Mouse (Mus musculus) MEL (cell line): Measurements from ENCODE around the gene Tsc22d1. TPM values are rescaled to one million over a fixed set of nuclear protein-coding genes. Genes with fewer than 3 reads are reported as not detected.

Experiments
- DNase-seq: peaks from one replicate; pipeline ENCODE4 v3.0.0; 2011; ENCODE audit warnings: low read depth, low spot score
- H3K27ac ChIP-seq: 2 replicates; pipeline ENCODE4 v1.5.1; 2012; ENCODE audit warnings: low read depth, mild to moderate bottlenecking, control low read depth, low read length, moderate library complexity; ENCODE audit not compliant: control insufficient read depth
- H3K27me3 ChIP-seq, 2 experiments: fragments of 150-350 bp in 1 of 2; sonication (generic) in 1 of 2; 2 replicates each; pipeline ENCODE4 v1.6.1; 2012; ENCODE audit warnings: low read length in 2 of 2, mild to moderate bottlenecking in 2 of 2, improper control_type of control experiment in 1 of 2, moderate library complexity in 1 of 2; ENCODE audit not compliant: insufficient read depth in 2 of 2, control insufficient read depth in 1 of 2
- H3K36me3 ChIP-seq, 2 experiments: 2 replicates each; pipeline ENCODE4 v1.6.1; 2012 to 2014; ENCODE audit warnings: low read length in 2 of 2, improper control_type of control experiment in 1 of 2, inconsistent platforms in 1 of 2, mild to moderate bottlenecking in 1 of 2; ENCODE audit not compliant: insufficient read depth in 2 of 2, control insufficient read depth in 1 of 2
- H3K4me1 ChIP-seq, 2 experiments: fragments of 150-350 bp in 1 of 2; sonication (generic) in 1 of 2; 2 replicates each; pipeline ENCODE4 v1.6.1; 2012; ENCODE audit warnings: low read length in 2 of 2, improper control_type of control experiment in 1 of 2, mild to moderate bottlenecking in 1 of 2; ENCODE audit not compliant: insufficient read depth in 2 of 2, control insufficient read depth in 1 of 2
- H3K4me3 ChIP-seq, 2 experiments: fragments of 150-350 bp in 1 of 2; sonication (generic) in 1 of 2; 2 replicates each; pipeline ENCODE4 v1.5.1; 2012; ENCODE audit warnings: low read depth in 2 of 2, low read length in 2 of 2, mild to moderate bottlenecking in 2 of 2, moderate library complexity in 2 of 2, control low read depth in 1 of 2, improper control_type of control experiment in 1 of 2; ENCODE audit not compliant: control insufficient read depth in 1 of 2, insufficient read depth in 1 of 2
- H3K79me2 ChIP-seq: 2 replicates; pipeline ENCODE4 v1.6.1; 2012; ENCODE audit warnings: mild to moderate bottlenecking, low read length, moderate library complexity; ENCODE audit not compliant: control insufficient read depth, poor library complexity, insufficient read depth
- H3K9ac ChIP-seq: 2 replicates; pipeline ENCODE4 v1.6.1; 2012; ENCODE audit warnings: low read depth, mild to moderate bottlenecking, control low read depth, low read length, moderate library complexity; ENCODE audit not compliant: control insufficient read depth, poor library complexity, severe bottlenecking
- H3K9me3 ChIP-seq: fragments of 150-350 bp; sonication (generic); replicated peaks from 2 replicates; pipeline ENCODE4 v1.6.1; 2012; ENCODE audit warnings: mild to moderate bottlenecking, low read length, improper control_type of control experiment, moderate library complexity; ENCODE audit not compliant: insufficient read depth
- EP300 ChIP-seq, 2 experiments: IDR thresholded peaks; 2 replicates each; pipeline ENCODE4 v1.6.1; 2011; ENCODE audit warnings: improper control_type of control experiment in 2 of 2, low read length in 2 of 2, low read depth in 1 of 2, mild to moderate bottlenecking in 1 of 2
- GABPA ChIP-seq: IDR thresholded peaks from 2 replicates; pipeline ENCODE4 v1.6.1; 2012; ENCODE audit warnings: low read depth, mild to moderate bottlenecking, inconsistent platforms, low read length, improper control_type of control experiment, moderate library complexity
- HCFC1 ChIP-seq: IDR thresholded peaks from 2 replicates; pipeline ENCODE4 v1.6.1; 2012; ENCODE audit warnings: low read depth, mild to moderate bottlenecking, inconsistent platforms, low read length, improper control_type of control experiment, moderate library complexity
- MEF2A ChIP-seq: IDR thresholded peaks from 2 replicates; pipeline ENCODE4 v1.6.1; 2014; ENCODE audit warnings: low read depth, mild to moderate bottlenecking, inconsistent platforms, low read length, improper control_type of control experiment; ENCODE audit not compliant: poor library complexity, insufficient replicate concordance, severe bottlenecking; ENCODE audit errors: extremely low read depth
- MYC ChIP-seq: IDR thresholded peaks from 2 replicates; pipeline ENCODE4 v1.6.1; 2011; ENCODE audit warnings: low read depth, mild to moderate bottlenecking, low read length, improper control_type of control experiment, moderate library complexity
- NELFE ChIP-seq: IDR thresholded peaks from 2 replicates; pipeline ENCODE4 v1.6.1; 2011; ENCODE audit warnings: low read depth, low read length, improper control_type of control experiment
- NRF1 ChIP-seq: IDR thresholded peaks from 2 replicates; pipeline ENCODE4 v1.6.1; 2014; ENCODE audit warnings: low read depth, mild to moderate bottlenecking, inconsistent platforms, low read length, improper control_type of control experiment, moderate library complexity; ENCODE audit not compliant: poor library complexity, insufficient read depth, severe bottlenecking
- POLR2A ChIP-seq, 2 experiments: IDR thresholded peaks; 2 replicates each; pipeline ENCODE4 v1.6.1; 2011 to 2012; ENCODE audit warnings: low read length in 2 of 2, mild to moderate bottlenecking in 2 of 2, control low read depth in 1 of 2, improper control_type of control experiment in 1 of 2, low read depth in 1 of 2, moderate library complexity in 1 of 2; ENCODE audit not compliant: control insufficient read depth in 1 of 2, insufficient read depth in 1 of 2, poor library complexity in 1 of 2
- POLR2AphosphoS2 ChIP-seq: IDR thresholded peaks from 2 replicates; pipeline ENCODE4 v1.6.1; 2011; ENCODE audit warnings: low read length, improper control_type of control experiment
- POLR2AphosphoS5 ChIP-seq: IDR thresholded peaks from 2 replicates; pipeline ENCODE4 v1.6.1; 2012; ENCODE audit warnings: low read depth, borderline replicate concordance, mild to moderate bottlenecking, inconsistent platforms, low read length, moderate library complexity, mixed read lengths
- RAD21 ChIP-seq: IDR thresholded peaks from 2 replicates; pipeline ENCODE4 v1.6.1; 2011; ENCODE audit warnings: mild to moderate bottlenecking, low read depth, low read length, improper control_type of control experiment
- SIN3A ChIP-seq: IDR thresholded peaks from 2 replicates; pipeline ENCODE4 v1.6.1; 2012; ENCODE audit warnings: low read length, improper control_type of control experiment, inconsistent platforms
- TAL1 ChIP-seq: IDR thresholded peaks from 2 replicates; pipeline ENCODE4 v1.6.1; 2012; ENCODE audit warnings: mild to moderate bottlenecking, inconsistent platforms, low read length, moderate library complexity, mixed read lengths
- TBP ChIP-seq: IDR thresholded peaks from 2 replicates; pipeline ENCODE4 v1.8.0; 2011; ENCODE audit warnings: low read depth, low read length, improper control_type of control experiment
- USF1 ChIP-seq: IDR thresholded peaks from 2 replicates; pipeline ENCODE4 v1.6.1; 2014; ENCODE audit warnings: low read depth, mild to moderate bottlenecking, inconsistent platforms, low read length, improper control_type of control experiment, moderate library complexity
- USF2 ChIP-seq, 2 experiments: IDR thresholded peaks; 2 replicates each; pipeline ENCODE4 v1.6.1; 2011 to 2012; ENCODE audit warnings: improper control_type of control experiment in 2 of 2, low read length in 2 of 2, borderline replicate concordance in 1 of 2, inconsistent platforms in 1 of 2, low read depth in 1 of 2, mild to moderate bottlenecking in 1 of 2; ENCODE audit not compliant: insufficient read depth in 1 of 2
- ZC3H11A ChIP-seq: IDR thresholded peaks from 2 replicates; pipeline ENCODE4 v1.6.1; 2012; ENCODE audit warnings: low read depth, mild to moderate bottlenecking, inconsistent platforms, low read length, improper control_type of control experiment
- ZNF384 ChIP-seq: IDR thresholded peaks from 2 replicates; pipeline ENCODE4 v1.6.1; 2012; ENCODE audit warnings: low read depth, mild to moderate bottlenecking, inconsistent platforms, low read length, improper control_type of control experiment
- polyA plus RNA-seq, 2 experiments: library from polyadenylated mRNA; stranded (reverse) in 1 of 2; unstranded in 1 of 2; fragments of >175 nt in 1 of 2; fragments of >200 nt in 1 of 2; gene quantifications; 2 replicates each; pipeline versions ENCODE4 v1.2.1 to v1.2.4; 2012; ENCODE audit warnings: low replicate concordance in 2 of 2, low read depth in 1 of 2; ENCODE audit not compliant: insufficient read length in 2 of 2, insufficient read depth in 1 of 2, missing spikeins in 1 of 2
- total RNA-seq: library from RNA; depleted of rRNA; stranded (reverse); fragments of 300-350 nt; gene quantifications from 2 replicates; pipeline ENCODE4 v1.2.3, GENCODE M21; 2012

Gene Tsc22d1
- total and polyA plus RNA-seq, 3 experiments, result 7.6 to 15.9 TPM; not detected in 1

DNA sequence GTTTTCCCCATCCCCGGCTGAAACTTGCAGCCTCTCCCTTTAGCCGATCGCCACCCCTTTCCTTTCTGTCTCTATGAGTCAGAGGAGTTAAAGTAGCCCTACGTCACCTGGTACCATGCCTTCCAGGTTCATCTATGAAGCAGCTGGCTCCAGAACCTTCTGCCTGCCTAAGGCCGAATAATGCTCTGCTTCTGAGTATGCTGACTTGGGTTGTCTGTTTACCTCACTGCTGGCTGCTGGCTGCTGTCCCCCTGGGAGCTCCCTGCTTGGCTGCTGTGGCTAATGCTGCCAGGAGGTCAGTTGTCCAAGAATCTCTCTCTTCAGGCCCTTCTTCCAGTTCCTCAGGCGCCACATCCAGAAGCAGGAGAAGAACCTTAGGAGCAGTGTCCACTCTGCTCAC, 111.7 kb downstream of the Tsc22d1 start:
- Histone ChIP-seq H3K79me2 (no peaks in the 10 kb centered on the region), H3K36me3 (peaks cover 0 to 16% of the 10 kb centered on the region in 2 experiments; a peak in 2 of 4 replicates), H3K4me3 (no peak overlapping the region), H3K9ac (no peak overlapping the region), H3K27ac (no peak overlapping the region), H3K9me3 (no peaks in the 10 kb centered on the region), H3K27me3 (no peaks in the 10 kb centered on the region)
- DNase-seq, result no peak
- no peak for TF ChIP-seq TAL1
- no peak for TF ChIP-seq NRF1
- TF ChIP-seq HCFC1, result no peak
- TF ChIP-seq, all 39 proteins: peak for 0
- peaks cover 9 to 27% of the 10 kb centered on the region in 2 experiments for H3K4me1 ChIP-seq

DNA sequence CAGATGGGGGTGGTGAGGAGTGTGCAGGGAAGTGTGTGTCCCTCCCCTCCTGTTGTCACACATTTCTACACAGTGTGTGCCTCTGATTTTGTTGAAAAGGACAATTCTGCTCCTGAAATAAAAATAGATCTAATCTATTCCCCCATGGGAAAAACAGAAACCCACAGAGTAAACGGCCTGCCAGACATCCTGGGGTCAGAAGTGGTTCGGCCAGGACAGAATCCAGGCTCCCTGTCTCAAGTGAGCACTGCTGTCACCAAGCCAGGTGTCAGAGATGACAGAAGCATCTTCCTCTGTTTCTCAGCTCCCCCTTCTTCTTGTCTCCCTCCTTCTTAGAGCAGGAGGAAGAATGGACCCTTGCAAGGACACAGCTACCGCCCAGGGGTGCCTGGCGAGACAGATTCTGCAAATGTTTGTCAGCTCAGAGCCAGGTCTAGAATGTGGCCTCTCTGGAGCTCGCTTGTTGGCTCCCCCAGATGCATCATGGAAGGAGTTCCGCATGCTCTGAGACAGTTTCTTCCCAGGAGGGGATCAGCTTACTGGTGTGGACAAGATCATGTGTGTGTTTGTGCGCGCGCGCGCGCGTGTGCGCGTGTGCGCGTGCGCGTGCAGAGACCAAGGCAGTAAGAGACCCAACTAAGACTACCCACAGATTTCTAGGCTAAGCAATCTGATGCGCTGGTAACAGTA, 112.4 kb downstream of the Tsc22d1 start:
- Histone ChIP-seq H3K9ac (no peak overlapping the region), H3K4me3 (no peak overlapping the region), H3K79me2 (no peaks in the 10 kb centered on the region), H3K9me3 (no peaks in the 10 kb centered on the region), H3K4me1 (peaks cover 13 to 32% of the 10 kb centered on the region in 2 experiments), H3K27ac (no peak overlapping the region), H3K36me3 (peaks cover 0 to 20% of the 10 kb centered on the region in 2 experiments; a peak in 2 of 4 replicates), H3K27me3 (no peaks in the 10 kb centered on the region)
- DNase-seq, result no peak
- TF ChIP-seq POLR2AphosphoS5 (no peak), ZNF384 (no peak), MEF2A (no peak), EP300 (IDR thresholded peaks at IDR 0.05; ENCODE audit: low read depth in 1 of 2, low read length in 2 of 2) (no peak), POLR2AphosphoS2 (no peak), ZC3H11A (no peak), SIN3A (no peak), USF2 (IDR thresholded peaks at IDR 0.05; ENCODE audit: borderline replicate concordance in 1 of 2, insufficient read depth in 1 of 2, low read depth in 1 of 2, low read length in 2 of 2) (no peak), POLR2A (IDR thresholded peaks at IDR 0.05; ENCODE audit: control insufficient read depth in 1 of 2, insufficient read depth in 1 of 2, low read depth in 1 of 2, low read length in 2 of 2, poor library complexity in 1 of 2) (no peak), TBP (no peak), RAD21 (no peak), GABPA (no peak), NELFE (no peak), USF1 (no peak), MYC (no peak)
